ENCODE assay signal across 9 mouse cellular contexts in genomic region chr11:116022256-116022780, GRCm38 (mm10). TPM values are rescaled to one million over a fixed set of nuclear protein-coding genes. Genes with fewer than 3 reads are reported as not detected.
DNase-seq lines count a peak whose midpoint lies in the region; ATAC-seq and TF ChIP-seq lines count a peak whose summit lies in the region.
"Had no signal": no experiment of that assay in that cellular context is flagged by ENCODE, and none has a peak within 500 bp of the region (broad histone marks: within the 10 kb centered on the region; RNA-seq: fewer than 3 reads in every experiment).

No protein-coding gene starts in this region.

- H3K4me1 ChIP-seq in embryonic facial prominence, embryonic 13.5 days: peaks cover 8% of the 10 kb centered on the region
- 0 out of 2 replicates have a peak, but pooled peaks cover 3% of the 10 kb centered on the region for H3K4me1 ChIP-seq in intestine, embryonic 15.5 days (replicated peaks)

- peaks cover 17% of the 10 kb centered on the region for H3K36me3 ChIP-seq in embryonic facial prominence, embryonic 13.5 days
- H3K36me3 ChIP-seq in intestine, embryonic 15.5 days: peaks cover 4% of the 10 kb centered on the region

- WGBS in embryonic facial prominence, embryonic 13.5 days: 56% methylated on average over 4 of the region's 4 CpGs
- 49% methylated on average over 4 of the region's 4 CpGs for WGBS in intestine, embryonic 15.5 days

- no peak for DNase-seq in layer of hippocampus, adult 2 months (ENCODE audit: low spot score in 2 of 2)
- DNase-seq in layer of hippocampus, adult 9-11 months: no peak
- DNase-seq in naive thymus-derived CD4-positive, alpha-beta T cell, adult 2 months (ENCODE audit: low read depth): peak; percentile 53
- no peak for DNase-seq in layer of hippocampus, postnatal 14 days (ENCODE audit: low spot score in 2 of 2)
- DNase-seq in yolk sac, embryonic 10.5 days (ENCODE audit: low spot score): no peak
- no peak for DNase-seq in frontal cortex, postnatal 14 days (ENCODE audit: low spot score in 2 of 2)
- DNase-seq: gastrocnemius, postnatal 10 days had no signal

- no peak overlapping the region; the same call in 1 of the 2 replicates for H3K27ac ChIP-seq in layer of hippocampus, adult 2 months
- no peak overlapping the region for H3K27ac ChIP-seq in embryonic facial prominence, embryonic 13.5 days
- H3K27ac ChIP-seq in intestine, embryonic 15.5 days: no peak overlapping the region

- H3K27me3 ChIP-seq in embryonic facial prominence, embryonic 13.5 days: no peaks in the 10 kb centered on the region
- H3K27me3 ChIP-seq in intestine, embryonic 15.5 days (replicated peaks): no peaks in the 10 kb centered on the region

- ATAC-seq in embryonic facial prominence, embryonic 13.5 days (ENCODE audit: insufficient number of reproducible peaks, insufficient read depth, low FRiP score, low TSS enrichment, low read depth): no peak
- ATAC-seq in intestine, embryonic 15.5 days: no peak

- peak overlapping the region; percentile 74 for H3K4me2 ChIP-seq in embryonic facial prominence, embryonic 13.5 days
- peak overlapping the region; percentile 43 for H3K4me2 ChIP-seq in intestine, embryonic 15.5 days (replicated peaks)

- no peak for TF ChIP-seq CTCF in layer of hippocampus, adult 2 months (conservative IDR thresholded peaks at IDR 0.05)

- H3K9me3 ChIP-seq in embryonic facial prominence, embryonic 13.5 days: no peaks in the 10 kb centered on the region
- H3K9me3 ChIP-seq in intestine, embryonic 15.5 days: no peaks in the 10 kb centered on the region

- H3K9ac ChIP-seq in embryonic facial prominence, embryonic 13.5 days: peak overlapping the region; percentile 65
- no peak overlapping the region for H3K9ac ChIP-seq in intestine, embryonic 15.5 days

- H3K4me3 ChIP-seq in layer of hippocampus, adult 2 months: peak overlapping the region; percentile 56
- H3K4me3 ChIP-seq in embryonic facial prominence, embryonic 13.5 days: peak overlapping the region; percentile 91
- H3K4me3 ChIP-seq in intestine, embryonic 15.5 days (replicated peaks): peak overlapping the region; percentile 26

RNA-seq across cellular contexts. Expression of gene H3f3b, which starts 5.4 kb away (rescaled TPM):
- 100 to 1,000 TPM; 285 to 322 TPM for total RNA-seq in layer of hippocampus, adult 2 months (2021)
- 2,264 and 2,363 TPM in 2 replicates for polyA plus RNA-seq in embryonic facial prominence, embryonic 13.5 days (2015; fragmentation: Nextera tagmentation; extraction: Ambion mirVana)
- polyA plus RNA-seq in intestine, embryonic 15.5 days (2015; fragmentation: Nextera tagmentation; extraction: Ambion mirVana): 1,398 and 1,618 TPM in 2 replicates
- 100 to 1,000 TPM; 338 to 355 TPM for total RNA-seq in layer of hippocampus, postnatal 14 days (2021)

RNA-seq across cellular contexts. Expression of gene Unk, which starts 7.8 kb away (rescaled TPM):
- 10 to 100 TPM; 26.3 to 30.8 TPM for total RNA-seq in layer of hippocampus, adult 2 months (2021)
- 40.7 and 44.9 TPM in 2 replicates for polyA plus RNA-seq in embryonic facial prominence, embryonic 13.5 days (2015; fragmentation: Nextera tagmentation; extraction: Ambion mirVana)
- 25.7 and 27.4 TPM in 2 replicates for polyA plus RNA-seq in intestine, embryonic 15.5 days (2015; fragmentation: Nextera tagmentation; extraction: Ambion mirVana)
- 10 to 100 TPM; 22.0 to 25.3 TPM for total RNA-seq in layer of hippocampus, postnatal 14 days (2021)

RNA-seq across cellular contexts. Expression of gene Galk1, which starts 9.8 kb away (rescaled TPM):
- 10 to 100 TPM; 13.3 to 13.5 TPM for total RNA-seq in layer of hippocampus, adult 2 months (2021)
- polyA plus RNA-seq in embryonic facial prominence, embryonic 13.5 days (2015; fragmentation: Nextera tagmentation; extraction: Ambion mirVana): 169 and 189 TPM in 2 replicates
- 274 and 302 TPM in 2 replicates for polyA plus RNA-seq in intestine, embryonic 15.5 days (2015; fragmentation: Nextera tagmentation; extraction: Ambion mirVana)
- 10 to 100 TPM; 14.6 to 16.9 TPM for total RNA-seq in layer of hippocampus, postnatal 14 days (2021)

RNA-seq across cellular contexts. Expression of gene Itgb4, which starts 47.8 kb away (rescaled TPM):
- total RNA-seq in layer of hippocampus, adult 2 months (2021): 1 to 10 TPM; 6.4 to 6.6 TPM
- 11.2 and 11.6 TPM in 2 replicates for polyA plus RNA-seq in embryonic facial prominence, embryonic 13.5 days (2015; fragmentation: Nextera tagmentation; extraction: Ambion mirVana)
- polyA plus RNA-seq in intestine, embryonic 15.5 days (2015; fragmentation: Nextera tagmentation; extraction: Ambion mirVana): 7.9 and 10.0 TPM in 2 replicates
- 1 to 10 TPM; 1.4 to 2.2 TPM for total RNA-seq in layer of hippocampus, postnatal 14 days (2021)

RNA-seq across cellular contexts. Expression of gene Unc13d, which starts 55.4 kb away (rescaled TPM):
- 1 to 10 TPM; 1.3 to 2.1 TPM for total RNA-seq in layer of hippocampus, adult 2 months (2021)
- 2.7 and 2.9 TPM in 2 replicates for polyA plus RNA-seq in embryonic facial prominence, embryonic 13.5 days (2015; fragmentation: Nextera tagmentation; extraction: Ambion mirVana)
- 4.2 and 5.2 TPM in 2 replicates for polyA plus RNA-seq in intestine, embryonic 15.5 days (2015; fragmentation: Nextera tagmentation; extraction: Ambion mirVana)
- total RNA-seq in layer of hippocampus, postnatal 14 days (2021): 1 to 10 TPM; 1.3 to 2.1 TPM

Comparison
In these comparisons a context has a peak if more than half of its experiments do, and no peak if none do; other contexts are left out.
1. H3K4me3 ChIP-seq: peak in every context shown above with its lines; median percentile 91 in embryonic facial prominence, embryonic 13.5 days; 56 in layer of hippocampus, adult 2 months; 26 in intestine, embryonic 15.5 days.